Mouse (Mus musculus): ENCODE measurements around the gene Dock4. TPM values are rescaled to one million over a fixed set of nuclear protein-coding genes. Genes with fewer than 3 reads are reported as not detected.

The Dock4 gene
- polyA plus RNA-seq, 1 experiment = 2.3 TPM

DNA sequence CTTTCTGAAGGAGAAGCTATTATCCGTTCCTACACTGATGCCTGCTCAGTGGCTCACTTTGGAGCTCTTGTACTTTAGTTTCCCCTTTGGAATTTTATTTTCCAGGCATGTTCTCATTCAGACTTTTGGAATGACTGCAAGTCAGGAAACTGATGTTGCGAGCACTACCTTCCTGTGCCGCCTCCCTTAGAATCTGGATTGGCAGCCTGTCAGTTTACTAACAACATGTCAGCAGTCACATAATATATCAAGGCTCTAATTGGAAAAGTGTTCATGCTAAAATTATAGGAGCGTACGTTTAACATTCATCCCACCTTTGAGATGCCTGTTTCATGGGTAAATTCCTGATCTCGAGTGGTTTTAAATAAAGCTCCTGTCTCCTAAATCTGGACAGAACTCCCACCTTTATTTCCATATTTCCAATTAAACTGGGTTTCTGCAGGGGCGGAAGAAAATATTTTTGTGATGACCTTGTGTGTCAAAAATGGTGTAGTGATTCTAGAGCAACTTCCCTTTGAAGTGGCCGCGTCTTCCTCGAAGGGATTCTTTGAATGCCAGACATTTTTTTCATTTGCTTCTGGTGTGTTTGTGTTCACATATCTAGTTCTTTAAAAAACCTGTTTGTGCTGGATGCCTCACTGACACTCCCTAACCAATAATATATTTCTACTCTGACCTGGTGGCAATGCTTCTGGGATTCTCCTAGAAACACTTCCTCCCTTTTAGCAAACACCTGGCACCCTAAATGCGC lies 26.1 kb downstream of the Dock4 start:
- Histone ChIP-seq H3K4me3 (ENCODE audit: control insufficient read depth, insufficient read depth, low read length) (no peak overlapping the region), H3K27ac (ENCODE audit: control insufficient read depth, insufficient read depth, low read length) (no peak overlapping the region), H3K36me3 (ENCODE audit: control insufficient read depth, insufficient read depth, low read length) (no peaks in the 10 kb centered on the region), H3K4me1 (replicated peaks; ENCODE audit: control insufficient read depth, insufficient read depth, low read length) (0 out of 2 replicates have a peak, but pooled peaks cover 3% of the 10 kb centered on the region), H3K27me3 (ENCODE audit: control insufficient read depth, insufficient read depth, low read length) (no peaks in the 10 kb centered on the region)
- DNase-seq = no peak
- TF ChIP-seq CTCF (IDR thresholded peaks at IDR 0.05; ENCODE audit: borderline replicate concordance, control insufficient read depth, extremely low read depth, insufficient read depth, low read length, poor library complexity) = no peak
- no peak for TF ChIP-seq POLR2A (IDR thresholded peaks at IDR 0.05; ENCODE audit: control insufficient read depth, extremely low read depth, insufficient read depth, low read length, poor library complexity)
- 61% methylated on average over 11 of the region's 11 CpGs for WGBS

DNA sequence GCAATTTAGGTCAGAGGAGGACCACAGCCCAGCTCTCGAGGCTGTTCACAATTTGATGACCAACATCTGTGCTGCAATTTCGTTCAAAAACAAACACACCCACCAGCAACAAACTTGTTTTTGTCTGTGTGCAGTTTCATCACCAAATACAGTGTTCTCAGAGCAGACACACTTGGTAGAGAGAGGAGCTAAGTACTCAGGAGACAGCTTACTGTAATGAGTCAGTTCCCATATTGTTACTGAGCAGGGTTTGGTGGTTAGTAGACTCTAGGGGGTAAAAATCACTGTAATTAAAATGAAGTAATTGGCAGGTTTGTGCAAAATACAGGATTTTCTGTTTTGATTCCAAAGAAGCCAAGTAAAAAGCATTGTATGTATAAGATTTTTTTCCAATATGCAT lies 28.0 kb downstream of the Dock4 start:
- H3K36me3 ChIP-seq (ENCODE audit: control insufficient read depth, insufficient read depth, low read length) = no peaks in the 10 kb centered on the region
- H3K4me3 ChIP-seq (ENCODE audit: control insufficient read depth, insufficient read depth, low read length) = no peak overlapping the region
- no peak for DNase-seq
- WGBS = 76% methylated on average over 2 of the region's 2 CpGs
- H3K4me1 ChIP-seq (replicated peaks; ENCODE audit: control insufficient read depth, insufficient read depth, low read length) = 0 out of 2 replicates have a peak, but pooled peaks cover 3% of the 10 kb centered on the region
- TF ChIP-seq POLR2A (IDR thresholded peaks at IDR 0.05; ENCODE audit: control insufficient read depth, extremely low read depth, insufficient read depth, low read length, poor library complexity) (no peak), CTCF (IDR thresholded peaks at IDR 0.05; ENCODE audit: borderline replicate concordance, control insufficient read depth, extremely low read depth, insufficient read depth, low read length, poor library complexity) (no peak)
- H3K27me3 ChIP-seq (ENCODE audit: control insufficient read depth, insufficient read depth, low read length) = no peaks in the 10 kb centered on the region
- H3K27ac ChIP-seq (ENCODE audit: control insufficient read depth, insufficient read depth, low read length) = no peak overlapping the region

DNA sequence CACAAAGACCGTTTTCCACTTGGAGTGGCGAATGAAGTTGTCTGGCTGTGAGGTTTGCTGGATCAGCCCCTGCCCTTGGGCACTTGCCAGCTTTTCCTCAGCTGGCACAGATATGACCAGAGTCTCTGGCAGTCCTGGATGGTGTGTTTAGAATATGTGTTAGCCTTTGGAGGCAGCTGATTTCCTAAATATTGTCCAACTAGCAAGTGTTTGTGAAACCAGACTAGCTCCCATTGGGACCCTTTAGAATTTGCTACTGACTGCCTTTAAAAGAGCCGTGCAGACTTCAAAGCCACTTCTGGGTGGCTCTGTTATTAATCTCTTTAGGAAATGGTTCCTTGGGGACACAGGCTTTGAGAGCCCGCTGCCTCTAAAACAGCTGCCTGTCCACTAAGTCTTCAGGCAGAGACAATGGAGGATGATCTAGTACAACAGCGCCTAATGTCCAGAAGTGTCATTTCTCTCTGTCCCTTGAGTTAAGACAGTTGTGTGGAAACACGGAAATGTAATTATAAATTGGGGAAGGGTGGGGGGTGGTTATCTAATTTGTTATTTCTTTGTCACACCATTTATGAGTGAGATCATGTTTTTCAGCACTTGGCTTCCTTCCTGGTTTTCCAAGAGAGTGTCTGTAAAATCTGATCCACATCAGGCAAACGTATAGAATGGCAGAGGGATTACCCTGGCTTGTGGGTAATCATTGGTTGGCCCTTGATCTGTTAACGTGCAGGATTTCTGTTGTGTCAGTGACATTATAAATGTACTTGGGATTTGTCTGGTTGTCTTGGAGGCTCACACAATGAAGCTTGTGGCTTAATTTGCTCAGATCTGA lies 32.1 kb downstream of the Dock4 start:
- 93% methylated on average over 8 of the region's 8 CpGs for WGBS
- H3K27ac ChIP-seq (ENCODE audit: control insufficient read depth, insufficient read depth, low read length) = no peak overlapping the region
- no peak for DNase-seq
- no peak overlapping the region for H3K4me3 ChIP-seq (ENCODE audit: control insufficient read depth, insufficient read depth, low read length)
- no peaks in the 10 kb centered on the region for H3K36me3 ChIP-seq (ENCODE audit: control insufficient read depth, insufficient read depth, low read length)
- TF ChIP-seq POLR2A (IDR thresholded peaks at IDR 0.05; ENCODE audit: control insufficient read depth, extremely low read depth, insufficient read depth, low read length, poor library complexity) (no peak), CTCF (IDR thresholded peaks at IDR 0.05; ENCODE audit: borderline replicate concordance, control insufficient read depth, extremely low read depth, insufficient read depth, low read length, poor library complexity) (no peak)
- H3K27me3 ChIP-seq (ENCODE audit: control insufficient read depth, insufficient read depth, low read length) = no peaks in the 10 kb centered on the region
- H3K4me1 ChIP-seq (replicated peaks; ENCODE audit: control insufficient read depth, insufficient read depth, low read length) = no peaks in the 10 kb centered on the region

DNA sequence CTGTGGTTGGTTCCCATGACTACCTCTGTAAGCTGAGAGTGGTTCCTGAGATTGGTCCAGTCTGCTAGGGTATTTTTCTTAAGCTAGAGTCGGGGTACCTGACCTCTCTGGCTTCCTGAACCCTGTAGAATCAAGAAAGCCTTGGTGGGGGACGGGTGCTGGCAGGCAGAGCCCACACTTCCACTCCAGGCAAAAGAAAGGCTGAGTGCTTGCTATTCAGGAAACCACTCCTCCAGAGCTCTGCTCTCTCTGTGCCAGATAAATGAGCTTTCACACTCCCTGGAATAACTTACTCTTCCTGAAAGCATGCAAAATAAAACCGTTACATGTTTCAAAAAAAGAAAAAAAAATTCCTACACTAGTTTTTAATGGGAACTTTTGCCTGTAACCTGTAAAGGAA lies 38.5 kb downstream of the Dock4 start:
- no peak overlapping the region for H3K27ac ChIP-seq (ENCODE audit: control insufficient read depth, insufficient read depth, low read length)
- H3K4me3 ChIP-seq (ENCODE audit: control insufficient read depth, insufficient read depth, low read length) = no peak overlapping the region
- no peaks in the 10 kb centered on the region for H3K36me3 ChIP-seq (ENCODE audit: control insufficient read depth, insufficient read depth, low read length)
- no peak for TF ChIP-seq CTCF (IDR thresholded peaks at IDR 0.05; ENCODE audit: borderline replicate concordance, control insufficient read depth, extremely low read depth, insufficient read depth, low read length, poor library complexity)
- TF ChIP-seq POLR2A (IDR thresholded peaks at IDR 0.05; ENCODE audit: control insufficient read depth, extremely low read depth, insufficient read depth, low read length, poor library complexity) = no peak
- no peaks in the 10 kb centered on the region for H3K4me1 ChIP-seq (replicated peaks; ENCODE audit: control insufficient read depth, insufficient read depth, low read length)
- H3K27me3 ChIP-seq (ENCODE audit: control insufficient read depth, insufficient read depth, low read length) = no peaks in the 10 kb centered on the region
- 33% methylated on average over 3 of the region's 3 CpGs for WGBS
- DNase-seq = no peak

DNA sequence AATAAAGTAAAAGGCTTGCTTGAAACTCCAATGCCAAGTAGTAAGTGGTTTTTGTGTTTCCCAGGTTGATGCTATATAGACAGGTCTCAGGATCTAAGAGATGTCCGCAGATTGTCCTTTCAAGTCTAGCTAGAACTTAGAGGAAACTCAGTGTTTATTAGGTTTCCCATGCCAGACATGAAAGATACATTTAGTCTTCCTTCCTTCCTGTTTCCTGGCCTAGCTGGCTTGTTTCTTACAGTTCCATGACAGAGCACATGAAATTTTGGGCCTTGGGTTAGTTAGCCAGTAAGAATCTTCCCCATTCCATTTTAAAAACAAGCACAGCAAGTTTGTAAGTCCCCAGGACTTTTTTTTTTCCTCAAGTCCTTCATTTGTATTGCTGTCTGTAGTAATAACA lies 39.5 kb downstream of the Dock4 start:
- H3K27me3 ChIP-seq (ENCODE audit: control insufficient read depth, insufficient read depth, low read length) = no peaks in the 10 kb centered on the region
- TF ChIP-seq POLR2A (IDR thresholded peaks at IDR 0.05; ENCODE audit: control insufficient read depth, extremely low read depth, insufficient read depth, low read length, poor library complexity) = no peak
- TF ChIP-seq CTCF (IDR thresholded peaks at IDR 0.05; ENCODE audit: borderline replicate concordance, control insufficient read depth, extremely low read depth, insufficient read depth, low read length, poor library complexity) = no peak
- H3K27ac ChIP-seq (ENCODE audit: control insufficient read depth, insufficient read depth, low read length) = no peak overlapping the region
- H3K4me3 ChIP-seq (ENCODE audit: control insufficient read depth, insufficient read depth, low read length) = no peak overlapping the region
- DNase-seq = no peak
- no peaks in the 10 kb centered on the region for H3K36me3 ChIP-seq (ENCODE audit: control insufficient read depth, insufficient read depth, low read length)
- WGBS = 95% methylated on average over 1 of the region's 1 CpGs
- H3K4me1 ChIP-seq (replicated peaks; ENCODE audit: control insufficient read depth, insufficient read depth, low read length) = no peaks in the 10 kb centered on the region

DNA sequence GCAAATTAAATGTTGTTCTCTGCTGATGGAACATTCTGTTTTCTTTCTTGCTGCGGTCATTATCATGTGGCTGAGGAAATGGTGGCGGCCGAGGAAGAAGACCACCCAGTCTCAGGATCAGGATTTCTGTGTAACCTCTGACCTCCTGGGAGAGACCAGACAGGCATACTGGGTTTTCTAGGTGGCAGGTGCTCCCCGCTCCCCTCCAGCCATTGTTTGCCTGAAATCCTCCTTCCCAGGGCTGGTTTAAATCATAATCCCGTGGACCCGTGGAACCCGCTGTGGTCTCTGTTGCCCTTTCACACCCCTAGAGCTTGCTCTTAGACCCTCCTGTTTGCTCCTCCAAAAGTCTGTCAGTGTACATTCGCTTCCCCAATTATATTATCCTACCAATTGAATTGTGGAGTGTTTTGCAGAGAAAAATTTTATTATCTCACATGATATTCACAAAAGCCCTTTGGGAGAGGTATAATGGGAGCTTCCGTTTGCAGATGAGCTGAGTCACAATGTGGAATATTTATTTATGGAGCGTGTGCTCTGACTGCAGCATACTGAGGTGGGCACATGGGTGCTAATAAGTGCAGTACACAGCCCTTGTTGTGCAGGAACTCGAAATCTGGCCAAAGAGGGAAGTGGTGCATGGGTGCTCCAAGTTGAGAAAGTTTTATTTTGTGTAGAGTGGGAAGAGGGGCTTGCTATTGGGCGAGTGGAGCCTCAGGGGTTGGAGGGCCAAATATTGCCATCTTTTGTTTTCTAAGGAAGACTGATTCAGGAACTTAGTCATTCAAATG lies 40.5 kb downstream of the Dock4 start:
- Histone ChIP-seq H3K27me3 (ENCODE audit: control insufficient read depth, insufficient read depth, low read length) (no peaks in the 10 kb centered on the region), H3K27ac (ENCODE audit: control insufficient read depth, insufficient read depth, low read length) (no peak overlapping the region), H3K4me1 (replicated peaks; ENCODE audit: control insufficient read depth, insufficient read depth, low read length) (no peaks in the 10 kb centered on the region), H3K4me3 (ENCODE audit: control insufficient read depth, insufficient read depth, low read length) (no peak overlapping the region), H3K36me3 (ENCODE audit: control insufficient read depth, insufficient read depth, low read length) (no peaks in the 10 kb centered on the region)
- 90% methylated on average over 12 of the region's 12 CpGs for WGBS
- no peak for DNase-seq
- TF ChIP-seq POLR2A (IDR thresholded peaks at IDR 0.05; ENCODE audit: control insufficient read depth, extremely low read depth, insufficient read depth, low read length, poor library complexity) = no peak
